Mouse (Mus musculus): Measurements from ENCODE around the gene Olfr315. TPM values are rescaled to one million over a fixed set of nuclear protein-coding genes. Genes with fewer than 3 reads are reported as not detected.

Olfr315 gene
- polyA plus RNA-seq, 1 experiment from 2014 or later = not detected

Other genes with a start within 250 kb of the Olfr315 start
- gene Olfr330, start 238.4 kb upstream of the Olfr315 start, polyA plus RNA-seq (2016; fragmentation: Nextera tagmentation; extraction: Ambion mirVana) = not detected in 2 replicates
- not detected in 2 replicates for gene Olfr329-ps, start 226.8 kb upstream of the Olfr315 start, polyA plus RNA-seq (2016; fragmentation: Nextera tagmentation; extraction: Ambion mirVana)
- gene Olfr328, start 217.6 kb upstream of the Olfr315 start, polyA plus RNA-seq (2016; fragmentation: Nextera tagmentation; extraction: Ambion mirVana) = not detected in 2 replicates
- not detected in 2 replicates for gene Olfr224, start 202.6 kb upstream of the Olfr315 start, polyA plus RNA-seq (2016; fragmentation: Nextera tagmentation; extraction: Ambion mirVana)
- gene Olfr325, start 195.5 kb upstream of the Olfr315 start, polyA plus RNA-seq (2016; fragmentation: Nextera tagmentation; extraction: Ambion mirVana) = not detected in 2 replicates
- gene Olfr324, start 178.1 kb upstream of the Olfr315 start, polyA plus RNA-seq (2016; fragmentation: Nextera tagmentation; extraction: Ambion mirVana) = not detected in 2 replicates
- not detected in 2 replicates for gene 2210407C18Rik, start 157.1 kb upstream of the Olfr315 start, polyA plus RNA-seq (2016; fragmentation: Nextera tagmentation; extraction: Ambion mirVana)
- gene Olfr323, start 142.7 kb upstream of the Olfr315 start, polyA plus RNA-seq (2016; fragmentation: Nextera tagmentation; extraction: Ambion mirVana) = not detected in 2 replicates
- gene Trim58, start 132.7 kb upstream of the Olfr315 start, polyA plus RNA-seq (2016; fragmentation: Nextera tagmentation; extraction: Ambion mirVana) = 9.2 and 10.1 TPM in 2 replicates
- not detected in 2 replicates for gene Olfr322, start 114.4 kb upstream of the Olfr315 start, polyA plus RNA-seq (2016; fragmentation: Nextera tagmentation; extraction: Ambion mirVana)
- gene Olfr320, start 92.1 kb upstream of the Olfr315 start, polyA plus RNA-seq (2016; fragmentation: Nextera tagmentation; extraction: Ambion mirVana) = not detected in 2 replicates
- not detected in 2 replicates for gene Olfr319, start 74.0 kb upstream of the Olfr315 start, polyA plus RNA-seq (2016; fragmentation: Nextera tagmentation; extraction: Ambion mirVana)
- gene Olfr318, start 49.2 kb upstream of the Olfr315 start, polyA plus RNA-seq (2016; fragmentation: Nextera tagmentation; extraction: Ambion mirVana) = not detected in 2 replicates
- gene Olfr317, start 34.0 kb upstream of the Olfr315 start, polyA plus RNA-seq (2016; fragmentation: Nextera tagmentation; extraction: Ambion mirVana) = not detected in 2 replicates
- not detected in 2 replicates for gene Olfr316, start 20.5 kb upstream of the Olfr315 start, polyA plus RNA-seq (2016; fragmentation: Nextera tagmentation; extraction: Ambion mirVana)
- not detected in 2 replicates for gene Olfr314, start 9.8 kb downstream of the Olfr315 start, polyA plus RNA-seq (2016; fragmentation: Nextera tagmentation; extraction: Ambion mirVana)
- gene Fam183b, start 28.8 kb downstream of the Olfr315 start, polyA plus RNA-seq (2016; fragmentation: Nextera tagmentation; extraction: Ambion mirVana) = 0.31 TPM in 1 of 2 replicates, not detected in the other
- gene Olfr313, start 41.8 kb downstream of the Olfr315 start, polyA plus RNA-seq (2016; fragmentation: Nextera tagmentation; extraction: Ambion mirVana) = not detected in 2 replicates
- gene Olfr312, start 56.0 kb downstream of the Olfr315 start, polyA plus RNA-seq (2016; fragmentation: Nextera tagmentation; extraction: Ambion mirVana) = not detected in 2 replicates
- not detected in 2 replicates for gene Olfr311, start 66.1 kb downstream of the Olfr315 start, polyA plus RNA-seq (2016; fragmentation: Nextera tagmentation; extraction: Ambion mirVana)
- gene Gm12258, start 74.0 kb downstream of the Olfr315 start, polyA plus RNA-seq (2016; fragmentation: Nextera tagmentation; extraction: Ambion mirVana) = 2.5 and 2.8 TPM in 2 replicates
- 3.2 and 3.6 TPM in 2 replicates for gene 2810021J22Rik, start 94.0 kb downstream of the Olfr315 start, polyA plus RNA-seq (2016; fragmentation: Nextera tagmentation; extraction: Ambion mirVana)
- 6.1 and 7.1 TPM in 2 replicates for gene Zfp39, start 131.0 kb downstream of the Olfr315 start, polyA plus RNA-seq (2016; fragmentation: Nextera tagmentation; extraction: Ambion mirVana)
- gene Btnl10, start 144.7 kb downstream of the Olfr315 start, polyA plus RNA-seq (2016; fragmentation: Nextera tagmentation; extraction: Ambion mirVana) = 9.5 and 10.9 TPM in 2 replicates
- gene Rnf187, start 165.7 kb downstream of the Olfr315 start, polyA plus RNA-seq (2016; fragmentation: Nextera tagmentation; extraction: Ambion mirVana) = 200 and 207 TPM in 2 replicates
- gene Hist3h2ba, start 175.7 kb downstream of the Olfr315 start, polyA plus RNA-seq (2016; fragmentation: Nextera tagmentation; extraction: Ambion mirVana) = 5.3 and 5.7 TPM in 2 replicates
- gene Hist3h2a, start 181.5 kb downstream of the Olfr315 start, polyA plus RNA-seq (2016; fragmentation: Nextera tagmentation; extraction: Ambion mirVana) = 14.3 and 16.9 TPM in 2 replicates
- 0.07 and 0.13 TPM in 2 replicates for gene Trim17, start 181.5 kb downstream of the Olfr315 start, polyA plus RNA-seq (2016; fragmentation: Nextera tagmentation; extraction: Ambion mirVana)
- 11.2 and 11.5 TPM in 2 replicates for gene Trim11, start 204.9 kb downstream of the Olfr315 start, polyA plus RNA-seq (2016; fragmentation: Nextera tagmentation; extraction: Ambion mirVana)